Mouse (Mus musculus) frontal cortex, postnatal 14 days (tissue): ENCODE data around the gene Angptl3.

Experiments
- DNase-seq, 2 experiments: peaks; one replicate each; pipeline ENCODE4 v3.0.0; 2022; ENCODE audit warnings: low spot score in 2 of 2

Gene Angptl3

DNA sequence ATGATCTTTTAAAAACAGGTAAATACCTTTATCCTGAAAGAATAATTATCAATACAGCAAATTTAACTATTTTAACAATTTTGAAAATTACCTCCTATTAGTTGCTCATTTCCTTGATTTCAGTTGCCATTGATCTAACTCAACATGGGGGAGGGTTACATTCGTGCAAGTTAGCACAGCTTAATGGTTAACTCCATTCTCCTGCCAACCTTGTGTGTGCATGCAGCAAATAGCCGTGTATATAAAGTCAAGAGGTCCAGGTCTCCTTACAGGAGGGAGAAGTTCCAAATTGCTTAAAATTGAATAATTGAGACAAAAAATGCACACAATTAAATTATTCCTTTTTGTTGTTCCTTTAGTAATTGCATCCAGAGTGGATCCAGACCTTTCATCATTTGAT lies at the start of gene Angptl3:
TSS of gene Angptl3 (plus strand) at position 269 of the 400 bp plus-strand sequence.
- no peak for DNase-seq

DNA sequence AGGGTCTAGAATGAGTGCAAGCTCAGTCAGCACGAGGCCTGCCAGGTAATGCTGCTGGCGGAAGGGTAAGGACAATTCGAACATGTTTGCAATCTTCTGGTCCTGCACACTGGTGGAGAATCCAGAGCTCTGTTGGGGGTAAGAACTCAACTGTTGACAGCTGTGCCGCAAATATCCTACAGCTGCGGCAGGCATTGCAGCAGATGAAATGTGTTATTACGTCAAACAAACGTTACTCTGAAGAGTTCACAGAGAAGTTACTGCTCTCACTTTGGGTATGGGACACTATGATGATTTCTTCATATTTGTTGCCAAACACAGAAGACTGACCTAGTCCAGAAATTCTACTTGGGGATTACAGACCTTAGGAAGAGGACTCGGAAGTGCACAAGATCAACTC lies 46.1 kb upstream of the Angptl3 start:
- DNase-seq = no peak

DNA sequence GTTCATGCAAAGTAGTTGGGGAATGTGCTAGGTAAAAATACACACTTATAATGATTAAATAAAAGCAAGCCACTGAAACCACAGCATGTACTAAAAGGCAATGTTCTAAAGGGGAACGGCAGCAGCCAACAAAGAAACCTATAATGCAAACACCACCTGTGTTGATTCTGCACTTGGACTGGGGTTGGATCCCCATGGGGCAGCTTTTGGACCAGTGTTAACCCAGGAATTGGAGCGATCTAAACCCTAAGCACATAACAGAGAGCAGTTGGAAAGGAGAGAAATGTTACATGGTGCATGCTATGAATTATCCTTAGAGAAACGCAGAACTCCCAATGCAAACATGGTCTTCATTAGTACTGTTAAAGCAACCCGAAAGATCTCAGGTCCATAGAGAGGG lies 37.3 kb upstream of the Angptl3 start:
- no peak for DNase-seq

DNA sequence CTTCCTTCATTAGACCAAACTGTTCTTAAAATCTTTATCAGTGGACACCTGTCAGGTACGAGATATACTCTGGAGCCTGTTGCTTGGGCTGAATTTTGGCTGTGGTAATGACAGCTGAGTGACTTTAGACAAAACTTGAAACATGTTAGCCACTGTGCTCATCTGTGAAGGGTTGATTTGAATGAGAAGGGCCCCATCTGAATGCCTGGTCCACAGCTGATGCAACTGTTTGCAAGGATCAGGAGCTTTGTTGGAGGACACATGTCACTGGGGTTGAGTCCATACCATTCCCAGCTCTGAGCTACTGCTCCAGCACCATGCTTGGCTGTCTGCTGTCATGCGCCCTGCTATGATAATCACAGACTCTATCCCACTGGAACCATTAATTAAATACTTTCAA lies 25.2 kb upstream of the Angptl3 start:
- no peak for DNase-seq

DNA sequence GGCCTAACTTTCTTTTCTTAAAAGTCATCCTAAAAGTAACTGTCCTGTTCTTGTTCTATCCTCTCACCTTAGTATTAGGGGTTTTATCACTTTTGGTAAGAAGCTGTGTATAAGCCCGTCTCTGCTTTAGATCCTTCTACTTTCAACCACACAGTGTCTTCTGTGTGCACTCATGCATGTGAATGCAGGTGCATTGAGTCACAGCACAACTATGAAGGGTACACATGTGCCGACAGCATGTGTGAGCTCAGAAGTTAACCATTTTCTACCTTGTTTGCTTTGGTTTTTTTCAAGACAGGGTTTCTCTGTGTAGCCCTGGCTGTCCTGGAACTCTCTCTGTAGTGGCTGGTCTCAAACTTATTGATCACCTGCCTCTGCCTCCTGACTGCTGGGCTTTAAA lies 24.4 kb upstream of the Angptl3 start:
- DNase-seq = no peak

DNA sequence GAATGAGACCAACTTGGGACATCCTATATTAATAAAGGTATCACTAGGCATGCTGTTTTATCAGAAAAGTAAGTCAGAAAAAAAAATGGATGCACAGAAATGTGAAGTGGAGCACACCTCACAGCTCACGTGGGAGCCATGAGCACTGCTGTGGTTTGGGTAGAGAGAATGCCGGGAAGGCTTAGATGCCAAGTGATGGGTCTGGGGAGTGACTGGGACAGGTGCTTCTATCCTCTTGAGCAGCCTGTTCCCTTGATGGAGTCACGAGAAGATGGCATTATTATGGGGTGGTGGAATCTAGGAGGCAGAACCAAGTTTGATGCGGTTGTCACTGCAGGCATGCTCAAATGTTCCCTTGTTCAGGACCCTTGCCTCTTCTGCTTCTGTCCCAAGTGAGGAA lies 19.7 kb upstream of the Angptl3 start:
- DNase-seq = no peak

DNA sequence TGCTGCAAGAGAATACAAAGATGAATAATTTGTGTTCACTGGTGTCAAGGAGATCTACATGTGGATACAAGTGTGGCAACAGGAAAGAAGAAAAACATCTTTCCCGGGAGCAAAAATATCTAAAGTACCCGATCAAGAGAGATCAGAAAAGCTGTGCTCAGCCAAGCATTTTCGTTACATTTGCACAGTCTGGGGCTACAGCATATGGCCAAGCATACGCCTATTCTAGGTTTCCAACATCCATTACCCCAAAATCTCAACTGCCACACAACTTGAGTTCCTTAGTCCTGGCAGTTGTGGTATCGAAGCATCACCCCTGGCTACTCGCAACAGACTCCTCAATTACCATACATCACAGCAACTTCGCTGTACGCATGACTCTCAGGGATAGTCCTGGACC lies 8.5 kb upstream of the Angptl3 start:
- DNase-seq = no peak

DNA sequence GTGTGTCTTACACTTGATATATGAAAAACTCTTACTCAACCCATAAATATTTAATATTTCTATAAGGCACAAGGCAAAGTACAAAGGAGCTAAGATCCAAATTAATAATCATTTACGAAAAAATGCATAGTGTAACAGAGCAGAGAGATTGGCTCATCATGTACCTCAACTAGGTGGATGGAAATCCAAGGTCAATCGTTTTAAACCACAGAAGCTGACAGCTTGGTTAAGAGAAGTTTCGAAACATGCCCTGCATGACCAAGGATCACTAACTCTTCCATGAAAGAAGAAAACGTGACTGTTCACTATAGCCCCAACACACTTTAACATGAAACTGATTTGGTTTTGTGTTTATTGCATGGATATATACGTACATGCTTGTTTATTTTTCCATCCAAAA lies 2.4 kb upstream of the Angptl3 start:
- no peak for DNase-seq

DNA sequence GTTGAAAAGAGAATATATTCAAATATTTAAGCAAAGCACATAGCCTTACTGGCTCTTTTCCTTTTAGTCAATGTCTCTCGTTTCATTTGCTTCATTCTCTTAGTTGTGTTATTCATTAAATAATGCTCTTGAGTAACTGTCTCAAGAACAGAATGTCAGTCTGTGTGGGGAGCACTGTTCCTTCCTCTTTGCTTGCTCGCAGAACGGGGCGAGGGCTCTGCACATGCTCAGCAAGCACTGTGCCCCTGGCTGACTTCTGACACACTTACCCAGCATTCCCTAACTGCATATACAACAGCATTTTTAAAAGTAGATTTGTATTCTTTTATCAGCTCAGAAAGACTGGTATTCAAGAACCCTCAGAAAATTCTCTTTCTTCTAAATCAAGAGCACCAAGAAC lies 2.2 kb downstream of the Angptl3 start:
- no peak for DNase-seq

DNA sequence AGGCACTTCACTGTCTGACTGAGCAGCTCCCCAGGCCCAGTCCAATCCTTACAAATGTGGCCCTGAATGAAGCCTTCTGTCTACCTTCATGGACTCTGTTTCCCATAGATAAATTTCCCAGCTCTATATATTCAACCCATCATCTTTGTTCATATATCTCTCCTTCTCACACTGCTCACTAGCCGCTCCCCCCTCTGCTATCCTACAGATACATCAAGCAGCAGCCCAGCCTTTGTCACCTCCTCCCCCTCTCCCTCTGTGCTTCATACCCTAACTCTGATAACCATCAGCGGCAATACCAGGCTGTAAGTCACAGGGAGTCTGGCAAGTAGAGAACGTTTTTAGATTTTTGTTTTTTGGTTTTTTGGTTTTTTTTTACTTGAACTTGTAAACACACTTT lies 14.1 kb downstream of the Angptl3 start:
- no peak for DNase-seq

DNA sequence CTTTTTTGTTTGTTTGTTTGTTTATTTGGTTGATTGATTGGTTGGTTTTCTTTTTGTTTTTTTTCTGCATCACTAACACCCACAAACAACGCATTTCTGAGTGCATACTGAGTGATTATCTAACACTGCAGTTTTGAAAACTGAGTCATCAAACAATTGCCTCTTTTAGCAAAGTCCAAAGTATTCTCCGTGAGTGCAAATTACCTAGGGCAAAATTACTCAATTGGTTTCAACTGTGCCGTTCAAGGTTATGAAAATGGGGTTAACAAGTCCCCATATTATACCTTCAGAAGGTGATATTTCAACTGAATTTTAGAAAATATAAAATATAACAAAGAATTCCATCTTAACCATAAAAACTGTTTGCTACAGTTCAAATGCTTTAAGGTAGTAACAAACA lies 15.7 kb downstream of the Angptl3 start:
- DNase-seq = no peak

DNA sequence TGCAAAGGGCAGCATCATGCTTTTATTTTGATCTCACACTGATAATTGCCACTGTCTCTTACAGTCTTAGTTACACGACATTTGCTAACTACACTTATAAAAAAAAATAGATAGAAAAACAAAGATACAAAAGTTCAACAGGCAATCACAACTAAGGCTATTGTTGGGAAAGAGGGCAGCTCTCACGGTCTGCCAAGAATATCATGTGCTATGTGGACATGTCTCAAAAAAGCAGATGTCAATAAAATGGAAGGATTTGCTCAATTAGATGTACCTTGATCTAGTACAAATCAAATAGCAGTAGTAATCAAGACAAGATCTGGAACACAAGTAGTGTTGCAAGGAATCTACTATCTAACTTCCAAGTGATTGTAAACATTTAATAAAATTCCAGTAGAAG lies 17.8 kb downstream of the Angptl3 start:
- DNase-seq = no peak

DNA sequence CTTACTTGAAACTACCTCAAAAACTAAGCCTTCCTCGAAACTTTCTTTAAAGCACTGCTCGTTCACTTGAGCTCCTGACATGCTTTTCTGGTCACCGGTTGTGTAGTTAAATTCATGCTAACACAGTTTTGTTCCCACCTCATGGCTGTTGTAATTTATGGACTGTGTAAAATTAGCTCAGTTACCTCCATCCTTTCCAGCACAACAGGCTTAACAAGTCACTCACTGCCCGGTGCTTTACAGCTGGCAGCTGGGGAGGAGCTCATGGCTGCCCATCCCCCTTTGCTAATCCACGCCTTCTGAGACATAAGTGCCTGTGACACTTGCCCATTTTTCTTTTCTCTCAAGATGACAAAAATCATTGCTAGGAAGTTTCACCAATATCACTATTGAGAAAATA lies 33.8 kb downstream of the Angptl3 start:
- DNase-seq = no peak

DNA sequence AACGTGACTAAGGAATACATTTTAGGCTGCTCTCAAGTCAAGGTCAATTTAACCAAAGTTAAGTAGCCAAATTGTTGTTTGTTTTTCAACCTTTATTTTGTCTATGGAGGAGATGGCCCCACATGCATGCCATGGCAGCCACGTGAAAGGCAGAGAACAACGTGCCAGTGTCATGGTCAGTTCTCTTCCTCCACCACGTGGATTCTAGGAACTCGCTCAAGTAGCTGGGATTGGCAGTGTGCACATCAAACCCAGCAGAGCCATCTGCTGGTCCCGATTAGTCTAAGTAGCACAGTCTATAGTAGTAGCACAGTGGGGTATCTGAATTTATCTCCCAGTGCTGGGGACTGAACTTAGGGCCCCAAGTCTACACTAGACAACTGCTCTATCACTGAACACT lies 38.1 kb downstream of the Angptl3 start:
- DNase-seq = no peak

DNA sequence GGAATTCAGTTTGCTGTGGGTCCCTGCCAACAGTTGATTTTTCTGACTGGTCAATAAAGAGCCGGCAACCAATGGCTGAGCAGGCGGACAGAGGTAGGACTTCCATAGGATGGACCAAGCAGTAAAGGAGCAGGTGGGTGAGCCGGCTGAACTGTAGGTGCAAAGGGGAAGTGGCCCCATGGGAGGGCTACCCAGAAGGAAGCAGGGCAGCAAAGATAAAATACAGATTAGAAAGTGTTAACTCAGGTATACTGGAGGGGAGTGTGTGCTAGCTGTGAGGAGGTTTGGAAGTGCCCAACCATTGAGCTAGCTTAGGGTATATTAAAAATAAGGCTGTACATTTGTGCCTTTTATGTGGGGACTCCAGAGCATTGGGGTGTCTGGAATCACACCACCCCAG lies 47.3 kb downstream of the Angptl3 start:
- DNase-seq = no peak

DNA sequence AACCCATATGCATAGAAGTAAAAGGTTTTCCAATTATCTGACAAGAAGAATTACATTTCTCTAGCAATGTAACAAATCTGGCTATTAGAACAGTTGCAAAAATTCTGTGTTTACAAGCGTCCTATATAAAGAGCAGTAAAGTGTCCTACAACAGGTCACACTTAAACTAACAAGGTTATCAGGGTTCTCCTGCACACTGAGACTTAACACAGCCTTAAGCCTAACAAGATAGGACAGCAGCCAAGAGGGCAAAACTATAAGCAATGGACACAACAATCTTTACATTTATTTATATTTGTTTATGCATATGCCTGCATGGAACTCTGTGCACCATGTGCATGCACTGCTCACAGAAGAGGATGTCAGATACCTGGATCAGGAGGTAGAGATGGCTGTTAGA lies 50.4 kb downstream of the Angptl3 start:
- no peak for DNase-seq

DNA sequence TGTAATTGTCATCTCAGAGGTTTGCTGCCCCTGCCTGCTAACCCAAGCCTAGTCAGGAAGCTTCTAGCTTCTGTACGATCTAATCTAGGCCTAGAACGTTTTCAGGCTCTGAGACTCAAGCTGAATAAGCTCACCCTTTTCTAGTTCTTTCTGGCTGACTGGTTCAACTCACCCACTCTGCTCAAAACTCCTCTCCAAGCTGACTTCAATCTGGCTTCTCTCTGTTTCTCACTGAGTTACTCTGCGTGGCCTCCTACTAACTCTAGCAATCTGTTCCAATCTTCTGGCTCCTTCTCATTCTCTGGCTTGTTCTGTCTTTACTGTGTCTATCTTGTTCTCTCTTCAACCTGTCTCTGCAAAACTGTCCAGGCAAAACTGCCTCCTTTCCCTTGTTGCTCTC lies 53.1 kb downstream of the Angptl3 start:
- no peak for DNase-seq

DNA sequence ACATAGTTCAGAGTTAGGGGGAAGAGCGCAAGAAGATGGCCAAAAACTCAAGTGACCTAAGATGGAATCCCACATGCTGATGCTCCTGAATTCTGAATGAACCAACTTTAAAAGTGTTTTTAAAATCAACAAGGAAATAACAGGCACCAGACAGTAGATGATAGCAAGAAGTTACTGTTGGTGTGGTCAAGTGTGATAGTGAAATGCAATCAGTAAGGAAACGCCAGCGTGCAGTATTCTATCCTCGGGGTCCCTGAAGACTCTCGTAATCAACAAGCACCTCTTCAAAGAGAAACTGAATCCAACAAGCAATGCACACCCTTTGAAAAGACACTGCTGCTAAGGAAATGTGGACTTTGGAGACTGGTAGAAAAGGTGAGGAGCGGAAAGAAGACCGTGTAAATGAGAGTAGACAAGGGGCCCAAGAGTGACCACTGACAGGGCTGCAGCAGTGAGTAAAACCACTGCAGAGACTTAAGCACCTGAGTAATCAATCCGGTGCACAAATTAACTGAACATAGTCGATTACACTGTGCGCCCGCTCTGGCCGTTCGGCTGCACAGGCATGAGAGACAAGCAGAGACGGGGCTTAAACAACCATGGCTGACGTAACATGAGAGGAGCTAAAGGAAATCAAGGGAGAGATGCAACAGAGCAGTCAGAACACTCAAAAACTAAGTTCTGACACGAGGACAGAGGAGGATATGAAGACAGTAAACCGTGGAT lies 57.2 kb downstream of the Angptl3 start:
- no peak for DNase-seq

DNA sequence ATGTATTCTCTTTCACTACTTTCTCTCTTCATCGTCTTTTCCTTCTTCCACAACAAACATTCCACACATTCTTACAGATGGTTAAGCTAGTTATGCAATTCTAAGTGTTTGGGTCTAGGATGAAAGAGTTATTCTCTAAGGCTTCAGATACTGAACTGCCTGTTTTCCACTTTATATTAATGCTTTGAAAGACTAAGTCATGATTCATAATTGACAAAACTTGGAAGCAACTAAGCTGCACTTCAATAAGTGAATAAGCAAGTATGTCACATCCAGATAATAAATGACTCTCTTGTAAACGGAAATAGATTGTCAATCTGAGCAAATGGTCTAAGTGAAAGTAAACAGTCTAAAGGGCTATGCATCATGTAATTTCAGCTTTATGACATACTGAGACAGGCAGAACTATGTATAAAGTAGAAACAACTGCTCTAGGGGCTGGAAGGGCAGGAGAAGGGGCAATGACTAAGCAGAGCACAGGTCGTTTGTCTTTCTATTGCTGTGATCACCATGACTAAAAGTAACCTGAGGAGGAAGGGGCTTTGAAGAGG lies 60.5 kb downstream of the Angptl3 start:
- DNase-seq = no peak

DNA sequence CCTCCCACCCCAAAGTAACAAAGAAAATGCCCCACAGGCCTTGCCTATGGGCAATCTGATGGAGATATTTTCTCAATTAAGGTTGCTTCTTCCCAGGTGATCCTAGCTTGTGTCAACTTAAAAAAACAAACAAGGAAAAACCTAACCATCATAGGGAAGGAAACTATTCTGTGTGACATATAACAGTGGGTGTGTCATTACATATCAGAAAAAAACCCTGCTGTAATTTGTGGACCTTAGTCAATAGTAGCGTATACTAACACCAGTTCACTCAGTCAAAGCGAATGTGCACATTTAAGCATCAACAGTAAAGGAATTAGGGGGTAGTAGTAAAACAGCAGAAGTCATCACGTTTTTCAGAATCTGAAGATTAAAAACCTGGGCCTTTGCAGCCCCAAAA lies 61.0 kb downstream of the Angptl3 start:
- no peak for DNase-seq
